Mouse (Mus musculus): ENCODE measurements at regions not wholly inside any gene's neighbourhood (a gene's known extent, or its start where the extent isn't known, plus 50 kb on each side); places are given as distances from the start of the nearest gene placed in this dataset.

- no peak overlapping the region for H3K27ac ChIP-seq
- DNase-seq (ENCODE audit: extremely low spot score, low spot score) = no peak
- WGBS = 69% methylated on average over 14 of the region's 14 CpGs
These were observed 503.7 kb upstream of the Atp11b start for GRCm38 (mm10) chr3:35250092-35250749.

GRCm38 (mm10) chr3:35253861-35254260 lies 500.0 kb upstream of the Atp11b start:
- no peak overlapping the region for H3K27ac ChIP-seq
- no peak overlapping the region for H3K4me3 ChIP-seq
- no peak for DNase-seq (ENCODE audit: extremely low spot score, low spot score)
- H3K27me3 ChIP-seq (ENCODE audit: poor library complexity, severe bottlenecking) = no peaks in the 10 kb centered on the region
- H3K4me1 ChIP-seq = peaks cover 23% of the 10 kb centered on the region
- 59% methylated on average over 5 of the region's 5 CpGs for WGBS
- H3K36me3 ChIP-seq (replicated peaks) = no peaks in the 10 kb centered on the region
- H3K9me3 ChIP-seq = no peaks in the 10 kb centered on the region

More at GRCm38 (mm10) chr3:35250092-35250749, 503.7 kb upstream of the Atp11b start:
- Histone ChIP-seq H3K9me3 (no peaks in the 10 kb centered on the region), H3K27me3 (ENCODE audit: poor library complexity, severe bottlenecking) (no peaks in the 10 kb centered on the region), H3K36me3 (replicated peaks) (no peaks in the 10 kb centered on the region), H3K4me3 (no peak overlapping the region), H3K4me1 (peaks cover 34% of the 10 kb centered on the region)

- Histone ChIP-seq H3K27ac (no peak overlapping the region), H3K4me1 (no peaks in the 10 kb centered on the region; the same call in 1 of the 2 replicates), H3K4me3 (no peak overlapping the region), H3K9me3 (no peaks in the 10 kb centered on the region), H3K27me3 (ENCODE audit: poor library complexity, severe bottlenecking) (no peaks in the 10 kb centered on the region), H3K36me3 (replicated peaks) (no peaks in the 10 kb centered on the region)
- no peak for DNase-seq (ENCODE audit: extremely low spot score, low spot score)
- 87% methylated on average over 6 of the region's 6 CpGs for WGBS
These were observed 493.0 kb upstream of the Atp11b start for GRCm38 (mm10) chr3:35260936-35261335.

- Histone ChIP-seq H3K4me1 (peaks cover 24% of the 10 kb centered on the region), H3K27ac (no peak overlapping the region), H3K27me3 (ENCODE audit: poor library complexity, severe bottlenecking) (no peaks in the 10 kb centered on the region), H3K36me3 (replicated peaks) (no peaks in the 10 kb centered on the region), H3K9me3 (no peaks in the 10 kb centered on the region), H3K4me3 (no peak overlapping the region)
- WGBS = 81% methylated on average over 4 of the region's 4 CpGs
- DNase-seq (ENCODE audit: extremely low spot score, low spot score) = no peak
These were observed 485.0 kb upstream of the Atp11b start for GRCm38 (mm10) chr3:35268949-35269348.

- peak; percentile 19 for DNase-seq (ENCODE audit: extremely low spot score, low spot score)
- no peak overlapping the region for H3K4me3 ChIP-seq
- no peak overlapping the region for H3K27ac ChIP-seq
- no peaks in the 10 kb centered on the region for H3K27me3 ChIP-seq (ENCODE audit: poor library complexity, severe bottlenecking)
- no peaks in the 10 kb centered on the region for H3K9me3 ChIP-seq
- 59% methylated on average over 7 of the region's 7 CpGs for WGBS
- H3K4me1 ChIP-seq = peaks cover 24% of the 10 kb centered on the region
- H3K36me3 ChIP-seq (replicated peaks) = no peaks in the 10 kb centered on the region
These were observed 483.7 kb upstream of the Atp11b start for GRCm38 (mm10) chr3:35269977-35270880.

GRCm38 (mm10) chr3:35273546-35273945 lies 480.4 kb upstream of the Atp11b start:
- Histone ChIP-seq H3K4me1 (peaks cover 17% of the 10 kb centered on the region), H3K4me3 (no peak overlapping the region), H3K36me3 (replicated peaks) (no peaks in the 10 kb centered on the region), H3K9me3 (no peaks in the 10 kb centered on the region), H3K27me3 (ENCODE audit: poor library complexity, severe bottlenecking) (no peaks in the 10 kb centered on the region), H3K27ac (no peak overlapping the region)
- DNase-seq (ENCODE audit: extremely low spot score, low spot score) = no peak
- WGBS = 79% methylated on average over 5 of the region's 5 CpGs

GRCm38 (mm10) chr3:35280981-35281380 lies 472.9 kb upstream of the Atp11b start:
- Histone ChIP-seq H3K27ac (no peak overlapping the region), H3K27me3 (ENCODE audit: poor library complexity, severe bottlenecking) (no peaks in the 10 kb centered on the region), H3K9me3 (no peaks in the 10 kb centered on the region), H3K4me1 (no peaks in the 10 kb centered on the region), H3K36me3 (replicated peaks) (no peaks in the 10 kb centered on the region), H3K4me3 (no peak overlapping the region)
- DNase-seq (ENCODE audit: extremely low spot score, low spot score) = no peak
- WGBS = 86% methylated on average over 5 of the region's 5 CpGs

GRCm38 (mm10) chr3:35282106-35282505 lies 471.8 kb upstream of the Atp11b start:
- H3K4me1 ChIP-seq = no peaks in the 10 kb centered on the region
- no peaks in the 10 kb centered on the region for H3K36me3 ChIP-seq (replicated peaks)
- no peak overlapping the region for H3K27ac ChIP-seq
- H3K27me3 ChIP-seq (ENCODE audit: poor library complexity, severe bottlenecking) = no peaks in the 10 kb centered on the region
- no peak overlapping the region for H3K4me3 ChIP-seq
- DNase-seq (ENCODE audit: extremely low spot score, low spot score) = no peak
- H3K9me3 ChIP-seq = no peaks in the 10 kb centered on the region
- WGBS = 87% methylated on average over 2 of the region's 2 CpGs

- DNase-seq (ENCODE audit: extremely low spot score, low spot score) = no peak
- Histone ChIP-seq H3K27ac (no peak overlapping the region), H3K27me3 (ENCODE audit: poor library complexity, severe bottlenecking) (no peaks in the 10 kb centered on the region), H3K4me3 (no peak overlapping the region), H3K36me3 (replicated peaks) (no peaks in the 10 kb centered on the region), H3K9me3 (peaks cover 7% of the 10 kb centered on the region; the same call in 1 of the 2 replicates), H3K4me1 (peaks cover 4% of the 10 kb centered on the region)
- WGBS = 85% methylated on average over 1 of the region's 1 CpGs
These were observed 459.1 kb upstream of the Atp11b start for GRCm38 (mm10) chr3:35294771-35295170.

GRCm38 (mm10) chr3:35295746-35296145 lies 458.2 kb upstream of the Atp11b start:
- no peak for DNase-seq (ENCODE audit: extremely low spot score, low spot score)
- no peak overlapping the region for H3K27ac ChIP-seq
- 81% methylated on average over 4 of the region's 4 CpGs for WGBS
- H3K4me3 ChIP-seq = no peak overlapping the region
- peaks cover 7% of the 10 kb centered on the region; the same call in 1 of the 2 replicates for H3K9me3 ChIP-seq
- H3K4me1 ChIP-seq = peaks cover 4% of the 10 kb centered on the region
- H3K27me3 ChIP-seq (ENCODE audit: poor library complexity, severe bottlenecking) = no peaks in the 10 kb centered on the region
- H3K36me3 ChIP-seq (replicated peaks) = no peaks in the 10 kb centered on the region

- peaks cover 15% of the 10 kb centered on the region for H3K9me3 ChIP-seq
- DNase-seq (ENCODE audit: extremely low spot score, low spot score) = no peak
- H3K4me3 ChIP-seq = no peak overlapping the region
- peaks cover 4% of the 10 kb centered on the region for H3K4me1 ChIP-seq
- H3K27me3 ChIP-seq (ENCODE audit: poor library complexity, severe bottlenecking) = no peaks in the 10 kb centered on the region
- no peak overlapping the region for H3K27ac ChIP-seq
- no peaks in the 10 kb centered on the region for H3K36me3 ChIP-seq (replicated peaks)
These were observed 454.9 kb upstream of the Atp11b start for GRCm38 (mm10) chr3:35299036-35299435.

- 88% methylated on average over 4 of the region's 4 CpGs for WGBS
- Histone ChIP-seq H3K4me1 (no peaks in the 10 kb centered on the region), H3K36me3 (replicated peaks) (no peaks in the 10 kb centered on the region), H3K27me3 (ENCODE audit: poor library complexity, severe bottlenecking) (no peaks in the 10 kb centered on the region), H3K9me3 (peaks cover 12% of the 10 kb centered on the region), H3K4me3 (no peak overlapping the region), H3K27ac (no peak overlapping the region)
- DNase-seq (ENCODE audit: extremely low spot score, low spot score) = no peak
These were observed 447.9 kb upstream of the Atp11b start for GRCm38 (mm10) chr3:35306013-35306412.

- no peaks in the 10 kb centered on the region for H3K9me3 ChIP-seq
- H3K4me1 ChIP-seq = peaks cover 10% of the 10 kb centered on the region
- H3K4me3 ChIP-seq = no peak overlapping the region
- no peaks in the 10 kb centered on the region for H3K27me3 ChIP-seq (ENCODE audit: poor library complexity, severe bottlenecking)
- H3K36me3 ChIP-seq (replicated peaks) = no peaks in the 10 kb centered on the region
- no peak for DNase-seq (ENCODE audit: extremely low spot score, low spot score)
- H3K27ac ChIP-seq = no peak overlapping the region
- 83% methylated on average over 10 of the region's 10 CpGs for WGBS
These were observed 439.7 kb upstream of the Atp11b start for GRCm38 (mm10) chr3:35314177-35314576.
